ENCODE assay signal across 11 mouse cellular contexts in genomic region chr7:29432180-29432946, GRCm38 (mm10).
A peak's percentile ranks its signal among the peaks of the same experiment; 100 is the strongest.
DNase-seq lines count a peak whose midpoint lies in the region; ATAC-seq and TF ChIP-seq lines count a peak whose summit lies in the region.
"Had no signal": no experiment of that assay in that cellular context is flagged by ENCODE, and none has a peak within 500 bp of the region (broad histone marks: within the 10 kb centered on the region; RNA-seq: fewer than 3 reads in every experiment).

No protein-coding gene starts in this region.

- no peaks in the 10 kb centered on the region for H3K27me3 ChIP-seq in lung, postnatal 0 days (replicated peaks; ENCODE audit: insufficient read depth, low read length)
- H3K27me3 ChIP-seq in midbrain, embryonic 11.5 days (ENCODE audit: control insufficient read depth, insufficient read depth, low read length), result peaks cover 6% of the 10 kb centered on the region
- H3K27me3 ChIP-seq: liver, embryonic 13.5 days had no signal

- no peak overlapping the region for H3K4me3 ChIP-seq in lung, postnatal 0 days (ENCODE audit: low read depth, low read length)
- H3K4me3 ChIP-seq in midbrain, embryonic 11.5 days (ENCODE audit: low read depth, low read length), result no peak overlapping the region
- H3K4me3 ChIP-seq: liver, embryonic 13.5 days had no signal

- TF ChIP-seq EP300 in lung, postnatal 0 days (IDR thresholded peaks at IDR 0.05), result no peak

- peak; percentile 69 for ATAC-seq in lung, postnatal 0 days
- peak; percentile 59 for ATAC-seq in midbrain, embryonic 11.5 days (ENCODE audit: low FRiP score)
- ATAC-seq in erythroblast, adult 5-6 weeks (replicated peaks; ENCODE audit: low FRiP score, poor library complexity, severe bottlenecking), result no peak
- no peak for ATAC-seq in megakaryocyte, adult 5-6 weeks (ENCODE audit: poor library complexity, severe bottlenecking)

- no peaks in the 10 kb centered on the region for H3K36me3 ChIP-seq in lung, postnatal 0 days (ENCODE audit: insufficient read depth, low read length)
- H3K36me3 ChIP-seq in midbrain, embryonic 11.5 days (ENCODE audit: control insufficient read depth, insufficient read depth, low read length), result no peaks in the 10 kb centered on the region
- H3K36me3 ChIP-seq: liver, embryonic 13.5 days had no signal

- H3K4me2 ChIP-seq in lung, postnatal 0 days (replicated peaks; ENCODE audit: low read depth, low read length), result no peak overlapping the region
- H3K4me2 ChIP-seq in midbrain, embryonic 11.5 days, result 0 out of 2 replicates have a peak overlapping the region, but pooled peaks have one; percentile 6
- H3K4me2 ChIP-seq: liver, embryonic 13.5 days had no signal

- TF ChIP-seq CTCF in lung, postnatal 0 days (IDR thresholded peaks at IDR 0.05), result no peak

- 64% methylated on average over 15 of the region's 15 CpGs for WGBS in lung, postnatal 0 days
- WGBS in midbrain, embryonic 11.5 days, result 7% methylated on average over 15 of the region's 15 CpGs

- H3K9ac ChIP-seq in lung, postnatal 0 days (replicated peaks; ENCODE audit: low read depth), result no peak overlapping the region
- no peak overlapping the region for H3K9ac ChIP-seq in midbrain, embryonic 11.5 days (ENCODE audit: low read length)
- H3K9ac ChIP-seq: liver, embryonic 13.5 days had no signal

- DNase-seq in cerebellum, postnatal 10 days, result peak; percentile 60 to 61
- DNase-seq in cerebellum, postnatal 14 days, result no peak
- DNase-seq in lung, postnatal 0 days (ENCODE audit: low spot score), result peak; percentile 30
- no peak for DNase-seq in lung, adult 18-20 months
- DNase-seq in midbrain, embryonic 11.5 days (ENCODE audit: low spot score, missing footprints), result peak; percentile 94
- no peak for DNase-seq in embryo, embryonic 10.5 days (ENCODE audit: low spot score)
- DNase-seq: kidney, adult 8-10 months; liver, embryonic 13.5 days; thymus, adult 2 months had no signal

- H3K4me1 ChIP-seq in lung, postnatal 0 days (ENCODE audit: insufficient read depth, low read depth, low read length), result peaks cover 14% of the 10 kb centered on the region
- H3K4me1 ChIP-seq in midbrain, embryonic 11.5 days (ENCODE audit: control insufficient read depth, insufficient read depth, low read length), result peaks cover 33% of the 10 kb centered on the region

- H3K27ac ChIP-seq in lung, postnatal 0 days (ENCODE audit: low read length), result no peak overlapping the region
- H3K27ac ChIP-seq in midbrain, embryonic 11.5 days (ENCODE audit: low read depth, low read length), result 0 out of 2 replicates have a peak overlapping the region, but pooled peaks have one; percentile 11
- H3K27ac ChIP-seq: liver, embryonic 13.5 days had no signal

- no peaks in the 10 kb centered on the region for H3K9me3 ChIP-seq in lung, postnatal 0 days (ENCODE audit: low read length)
- H3K9me3 ChIP-seq in midbrain, embryonic 11.5 days (ENCODE audit: control insufficient read depth, low read length), result no peaks in the 10 kb centered on the region
- H3K9me3 ChIP-seq: liver, embryonic 13.5 days had no signal

Comparison
In these comparisons a context has a peak if more than half of its experiments do, and no peak if none do; other contexts are left out.
1. DNase-seq: peak in cerebellum, postnatal 10 days (2 of 2), lung, postnatal 0 days (single experiment) and midbrain, embryonic 11.5 days (single experiment); none in cerebellum, postnatal 14 days (0 of 2), lung, adult 18-20 months (0 of 2) and embryo, embryonic 10.5 days (single experiment).
2. ATAC-seq: peak in lung, postnatal 0 days (single experiment) and midbrain, embryonic 11.5 days (single experiment); none in erythroblast, adult 5-6 weeks (single experiment) and megakaryocyte, adult 5-6 weeks (single experiment).